Mouse (Mus musculus) neural tube, embryonic 11.5 days (tissue): ENCODE data around the gene Cdk13. TPM values are rescaled to one million over a fixed set of nuclear protein-coding genes. Genes with fewer than 3 reads are reported as not detected.

Experiments used
- ATAC-seq: fragments of 200-750 bp; cut with Nextera tagmentation; 2 replicates; pipeline ENCODE4 v1.8.0; 2017; ENCODE audit warnings: moderate number of reproducible peaks, mild to moderate bottlenecking, moderate TSS enrichment, moderate library complexity; ENCODE audit not compliant: insufficient read depth, low FRiP score, low TSS enrichment
- DNase-seq: peaks from one replicate; pipeline ENCODE4 v3.0.0-alpha.2; 2015; ENCODE audit warnings: low spot score
- H3K27ac ChIP-seq: fragments of 300-500 bp; sonication (generic); 2 replicates; pipeline ENCODE4 v1.5.1; 2014; ENCODE audit warnings: low read depth, mild to moderate bottlenecking, low read length
- H3K27me3 ChIP-seq: fragments of 300-500 bp; sonication (generic); 2 replicates; pipeline ENCODE4 v1.6.1; 2014; ENCODE audit warnings: mild to moderate bottlenecking, low read length, mixed read lengths; ENCODE audit not compliant: control insufficient read depth, insufficient read depth
- H3K36me3 ChIP-seq: fragments of 300-500 bp; sonication (generic); 2 replicates; pipeline ENCODE4 v1.6.1; 2014; ENCODE audit warnings: mild to moderate bottlenecking, low read length, moderate library complexity, mixed read lengths; ENCODE audit not compliant: control insufficient read depth, insufficient read depth
- H3K4me1 ChIP-seq: fragments of 300-500 bp; sonication (generic); 2 replicates; pipeline ENCODE4 v1.6.1; 2014; ENCODE audit warnings: low read length, mixed read lengths; ENCODE audit not compliant: control insufficient read depth, insufficient read depth
- H3K4me2 ChIP-seq: fragments of 300-500 bp; sonication (generic); 2 replicates; pipeline ENCODE4 v1.6.1; 2014; ENCODE audit warnings: low read depth, mild to moderate bottlenecking, moderate library complexity
- H3K4me3 ChIP-seq: fragments of 300-500 bp; sonication (generic); 2 replicates; pipeline ENCODE4 v1.5.1; 2014; ENCODE audit warnings: low read depth, low read length
- H3K9ac ChIP-seq: fragments of 300-500 bp; sonication (generic); 2 replicates; pipeline ENCODE4 v1.6.1; 2014; ENCODE audit warnings: mild to moderate bottlenecking, low read length
- H3K9me3 ChIP-seq: fragments of 300-500 bp; sonication (generic); 2 replicates; pipeline ENCODE4 v1.6.1; 2016; ENCODE audit warnings: low read length; ENCODE audit not compliant: control insufficient read depth
- WGBS: fragments of 180-500 bp; shearing (Covaris S2); extraction: QIAGEN DNeasy Blood & Tissue Kit; methylation state at CpG from one replicate; pipeline ENCODE4 v1.1.7; 2014; 5-methylcytosine and 5-hydroxymethylcytosine counted together
- polyA plus RNA-seq: library from polyadenylated mRNA; unstranded; fragments of >200 nt; fragmentation: Nextera tagmentation; extraction: Ambion mirVana; gene quantifications from 2 replicates; pipeline ENCODE4 v1.2.1, GENCODE M21; 2014

The Cdk13 gene
- polyA plus RNA-seq: 18.8 and 20.9 TPM in 2 replicates

DNA sequence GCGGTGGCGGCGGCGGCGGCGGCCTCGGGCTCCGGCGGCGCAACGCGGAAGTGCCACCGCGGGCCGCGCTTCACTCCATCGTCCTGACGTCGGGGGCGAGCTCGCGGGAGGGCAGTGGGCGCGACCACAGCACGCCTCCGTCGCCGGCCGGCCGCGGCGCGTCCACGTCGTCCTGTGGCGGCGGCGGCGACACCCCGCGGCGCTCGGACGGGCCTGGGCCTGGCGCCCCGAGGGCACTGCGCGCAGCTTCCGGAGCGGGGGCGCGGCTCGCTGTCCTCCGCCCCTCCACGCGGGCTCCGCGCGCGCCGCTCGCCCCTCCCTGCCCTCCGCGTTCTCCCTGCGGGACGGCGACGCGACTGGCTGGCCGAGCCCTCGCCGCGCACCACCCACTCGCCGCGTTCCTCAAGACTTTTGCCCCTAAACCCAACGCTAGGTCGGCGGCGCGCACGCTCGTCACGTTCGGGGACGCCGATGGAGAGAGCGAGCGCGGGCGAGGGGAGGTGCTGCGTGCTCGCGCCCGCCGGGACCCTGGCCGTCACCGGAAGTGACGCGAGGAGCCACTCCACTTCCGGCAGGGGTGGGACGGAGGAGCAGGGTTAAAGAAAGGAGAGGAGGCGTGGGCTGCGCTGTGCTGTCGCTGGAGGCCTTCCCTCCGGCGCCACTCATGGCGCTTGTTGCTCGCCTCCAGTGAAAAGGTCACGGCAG, at the start of gene Cdk13:
Gene Cdk13 (minus strand): TSS at position 189 of the 705 bp plus-strand sequence.
- Histone ChIP-seq H3K4me2 (peak within 1 kb of the TSS; percentile 69), H3K27me3 (no peaks in the 10 kb centered on the region), H3K36me3 (no peaks in the 10 kb centered on the region), H3K9me3 (no peaks in the 10 kb centered on the region), H3K4me1 (peaks cover 4% of the 10 kb centered on the region), H3K27ac (peak within 1 kb of the TSS; percentile 96), H3K9ac (peak within 1 kb of the TSS; percentile 94), H3K4me3 (peak within 1 kb of the TSS; percentile 99)
- ATAC-seq (peak; percentile 94), DNase-seq (peak; percentile 100)
- WGBS: under 1% methylated on average over 65 of the region's 110 CpGs

DNA sequence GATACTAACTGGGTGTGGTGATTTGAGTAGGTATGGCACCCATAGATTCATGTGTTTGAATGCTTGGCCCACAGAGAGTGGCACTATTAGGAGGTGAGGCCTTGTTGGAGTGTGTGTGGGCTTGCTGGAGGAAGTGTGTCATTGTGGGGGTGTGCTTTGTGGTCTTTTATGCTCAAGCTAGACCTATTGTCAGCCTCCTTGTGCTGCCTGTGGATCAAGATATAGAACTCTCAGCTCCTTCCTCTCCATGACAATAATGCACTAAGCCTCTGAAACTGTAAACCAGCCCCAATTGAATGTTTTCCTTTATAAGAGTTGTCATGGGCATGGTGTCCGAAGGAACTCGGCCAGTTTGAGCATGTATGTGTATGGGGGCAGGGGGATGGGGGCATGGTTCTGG, 38.4 kb upstream of the Cdk13 start:
- ATAC-seq: no peak
- DNase-seq: no peak
- 90% methylated on average over 2 of the region's 2 CpGs for WGBS
- Histone ChIP-seq H3K4me3 (no peak overlapping the region), H3K4me1 (no peaks in the 10 kb centered on the region), H3K9ac (no peak overlapping the region), H3K27me3 (no peaks in the 10 kb centered on the region), H3K27ac (no peak overlapping the region), H3K9me3 (no peaks in the 10 kb centered on the region), H3K36me3 (no peaks in the 10 kb centered on the region), H3K4me2 (no peak overlapping the region)

DNA sequence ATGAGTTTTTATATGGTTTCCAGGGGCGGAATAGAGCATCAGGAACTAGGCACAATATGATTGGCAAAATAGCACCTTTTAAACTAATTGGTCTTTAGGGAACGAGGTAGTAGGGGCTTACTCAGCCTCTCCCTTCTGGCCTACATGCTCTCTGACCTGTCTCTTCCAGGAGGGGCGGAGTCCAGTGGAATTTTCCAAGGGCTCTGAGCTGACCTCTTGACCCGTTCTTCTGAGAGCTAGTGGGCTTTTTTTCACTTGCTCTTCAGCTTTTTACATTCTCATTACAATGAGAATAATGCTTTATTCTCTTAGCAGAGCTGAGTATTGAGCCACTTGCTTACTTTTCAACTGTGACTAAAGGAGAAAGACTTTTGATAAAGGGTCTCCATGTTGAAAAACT, 37.9 kb upstream of the Cdk13 start:
- no peak for DNase-seq
- Histone ChIP-seq H3K27me3 (no peaks in the 10 kb centered on the region), H3K4me1 (no peaks in the 10 kb centered on the region), H3K9ac (no peak overlapping the region), H3K9me3 (no peaks in the 10 kb centered on the region), H3K4me2 (no peak overlapping the region), H3K27ac (no peak overlapping the region), H3K36me3 (no peaks in the 10 kb centered on the region), H3K4me3 (no peak overlapping the region)
- no peak for ATAC-seq
- 29% methylated on average over 4 of the region's 4 CpGs for WGBS

DNA sequence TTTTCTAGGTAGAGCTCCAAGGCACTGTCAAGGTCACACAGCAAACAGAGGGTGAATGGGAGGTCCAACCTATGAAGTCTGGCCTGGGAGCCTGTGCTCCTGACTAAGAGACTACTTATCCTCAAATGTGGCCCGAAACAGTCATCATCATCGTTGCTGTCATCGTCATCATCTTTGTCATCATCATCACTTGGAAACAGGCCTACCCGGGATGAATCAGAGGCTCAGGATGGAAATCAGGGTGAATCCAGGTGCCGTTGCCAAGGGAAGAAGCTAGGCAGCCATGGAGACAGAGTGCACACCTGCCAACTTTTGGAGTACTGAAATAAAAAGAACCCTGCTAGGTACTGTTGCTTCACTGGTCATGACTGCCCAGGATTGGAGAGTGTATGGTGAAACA, 34.2 kb upstream of the Cdk13 start:
- Histone ChIP-seq H3K9ac (no peak overlapping the region), H3K27ac (no peak overlapping the region), H3K36me3 (no peaks in the 10 kb centered on the region), H3K4me1 (no peaks in the 10 kb centered on the region), H3K9me3 (no peaks in the 10 kb centered on the region), H3K4me3 (no peak overlapping the region), H3K27me3 (no peaks in the 10 kb centered on the region), H3K4me2 (no peak overlapping the region)
- 87% methylated on average over 5 of the region's 5 CpGs for WGBS
- no peak for ATAC-seq
- no peak for DNase-seq

DNA sequence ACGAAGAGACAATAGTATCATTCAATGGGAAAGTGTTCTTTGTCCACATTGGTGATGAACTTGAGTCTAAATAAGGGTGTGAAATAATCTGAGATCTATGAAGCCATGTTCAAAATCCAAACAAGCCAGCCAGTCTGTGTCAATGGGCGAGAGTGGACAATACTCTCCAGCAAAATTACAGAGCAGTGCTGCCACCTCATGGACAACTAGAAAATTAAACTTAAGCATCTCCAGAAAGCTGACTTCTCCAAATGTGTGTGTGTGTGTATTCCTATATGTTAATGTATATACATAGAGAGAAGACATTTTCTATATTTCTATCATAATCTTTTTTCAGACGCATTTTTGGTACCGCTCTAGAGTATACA, 33.6 kb upstream of the Cdk13 start:
- Histone ChIP-seq H3K9ac (no peak overlapping the region), H3K27me3 (no peaks in the 10 kb centered on the region)
- WGBS: 37% methylated on average over 4 of the region's 4 CpGs

DNA sequence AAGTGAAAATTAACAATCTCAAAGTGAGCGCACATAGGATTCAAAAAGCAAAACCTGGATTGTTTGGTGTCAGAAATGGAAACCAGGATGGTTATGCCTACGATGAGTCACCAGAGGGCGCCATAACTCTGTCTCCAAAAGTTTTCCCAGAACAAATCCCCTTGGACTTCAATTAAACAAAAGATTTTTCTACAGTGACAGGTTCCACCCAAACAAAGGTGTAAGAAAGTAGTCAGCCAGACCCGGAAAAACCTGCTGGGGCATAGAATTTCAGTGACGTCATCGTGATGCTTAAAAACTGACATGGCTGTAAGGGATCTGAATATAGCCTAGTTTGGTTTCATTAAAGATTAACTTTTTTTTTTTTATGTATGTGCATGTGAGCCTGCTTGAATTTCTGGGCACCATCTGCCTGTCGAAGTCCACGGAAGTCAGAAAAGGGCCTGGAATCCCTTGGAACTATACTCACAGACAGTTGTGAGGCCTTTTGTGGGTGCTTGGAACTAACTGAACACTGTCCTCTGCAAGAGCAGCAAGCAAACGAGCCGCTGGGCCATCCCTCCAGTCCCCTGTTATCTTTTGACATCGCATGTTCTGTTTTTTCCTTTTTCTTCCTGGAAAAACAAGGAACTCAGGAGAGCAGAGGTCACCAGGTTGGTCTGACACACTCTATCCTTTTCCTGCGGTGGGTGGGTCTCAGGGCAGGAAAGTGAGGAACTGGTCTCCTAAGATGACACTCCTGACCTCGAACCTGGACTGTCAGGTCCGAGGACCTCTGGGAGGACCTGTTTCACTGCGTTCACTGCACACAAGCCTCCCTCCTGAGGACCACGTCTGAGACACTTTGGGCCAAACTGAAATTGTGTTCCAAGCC, 33.0 kb upstream of the Cdk13 start:
- DNase-seq (peak; percentile 52), ATAC-seq (peak; percentile 24; the same call in 1 of the 2 replicates)
- Histone ChIP-seq H3K9ac (no peak overlapping the region), H3K9me3 (no peaks in the 10 kb centered on the region), H3K27ac (no peak overlapping the region), H3K4me2 (no peak overlapping the region), H3K4me1 (no peaks in the 10 kb centered on the region), H3K27me3 (no peaks in the 10 kb centered on the region), H3K4me3 (no peak overlapping the region), H3K36me3 (no peaks in the 10 kb centered on the region)
- 49% methylated on average over 16 of the region's 16 CpGs for WGBS

More for the DNA sequence above, 33.6 kb upstream of the Cdk13 start:
- Histone ChIP-seq H3K4me2 (no peak overlapping the region), H3K36me3 (no peaks in the 10 kb centered on the region), H3K4me1 (no peaks in the 10 kb centered on the region), H3K9me3 (no peaks in the 10 kb centered on the region), H3K4me3 (no peak overlapping the region), H3K27ac (no peak overlapping the region)
- DNase-seq (peak; percentile 64), ATAC-seq (peak; percentile 66)

DNA sequence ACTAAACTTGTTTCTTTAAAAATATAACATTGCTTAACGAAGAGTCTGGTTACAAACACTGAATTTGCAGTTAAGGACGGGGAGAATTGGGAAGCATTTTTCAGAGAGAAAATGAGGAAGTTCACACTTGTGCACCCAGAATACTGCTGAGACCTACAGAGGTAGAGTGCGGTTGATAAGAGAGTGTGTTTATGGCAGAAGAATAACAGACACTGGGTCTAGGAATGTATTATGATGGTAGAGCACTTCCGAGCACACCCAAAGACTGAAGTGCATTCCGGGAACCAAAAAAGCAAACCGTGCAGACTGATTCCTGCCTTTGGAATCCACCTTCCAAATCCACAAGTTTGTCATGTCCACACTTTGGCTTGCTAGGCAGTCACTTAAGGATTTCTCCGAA, 31.9 kb upstream of the Cdk13 start:
- no peak overlapping the region for H3K4me3 ChIP-seq
- no peak overlapping the region for H3K4me2 ChIP-seq
- H3K27ac ChIP-seq: no peak overlapping the region
- no peaks in the 10 kb centered on the region for H3K27me3 ChIP-seq
- DNase-seq: no peak
- no peaks in the 10 kb centered on the region for H3K36me3 ChIP-seq
- 80% methylated on average over 7 of the region's 7 CpGs for WGBS
- no peak for ATAC-seq
- H3K4me1 ChIP-seq: no peaks in the 10 kb centered on the region
- no peaks in the 10 kb centered on the region for H3K9me3 ChIP-seq
- no peak overlapping the region for H3K9ac ChIP-seq

DNA sequence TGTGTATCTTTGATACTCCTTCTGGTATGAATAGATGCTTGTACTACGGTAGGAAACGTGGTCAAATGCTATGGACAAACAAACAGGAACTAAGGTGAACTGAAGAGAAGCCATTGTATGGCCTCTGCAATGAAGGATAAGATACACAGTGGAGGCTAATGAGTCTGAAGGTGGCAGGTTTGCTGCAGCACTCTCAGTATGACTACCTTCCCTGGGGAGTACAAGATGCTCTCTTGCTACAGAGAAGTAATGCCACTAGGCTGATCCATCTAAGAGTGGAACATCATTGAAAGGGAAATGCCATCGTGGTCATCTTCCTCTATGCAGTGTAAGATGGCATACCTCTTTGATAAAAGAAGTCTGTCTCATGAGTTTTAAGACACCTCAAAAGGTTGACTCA, 28.0 kb upstream of the Cdk13 start:
- 75% methylated on average over 3 of the region's 3 CpGs for WGBS
- Histone ChIP-seq H3K27me3 (no peaks in the 10 kb centered on the region), H3K9me3 (no peaks in the 10 kb centered on the region), H3K27ac (no peak overlapping the region), H3K4me1 (no peaks in the 10 kb centered on the region), H3K4me2 (no peak overlapping the region), H3K36me3 (no peaks in the 10 kb centered on the region), H3K4me3 (no peak overlapping the region), H3K9ac (no peak overlapping the region)
- DNase-seq (no peak), ATAC-seq (no peak)

DNA sequence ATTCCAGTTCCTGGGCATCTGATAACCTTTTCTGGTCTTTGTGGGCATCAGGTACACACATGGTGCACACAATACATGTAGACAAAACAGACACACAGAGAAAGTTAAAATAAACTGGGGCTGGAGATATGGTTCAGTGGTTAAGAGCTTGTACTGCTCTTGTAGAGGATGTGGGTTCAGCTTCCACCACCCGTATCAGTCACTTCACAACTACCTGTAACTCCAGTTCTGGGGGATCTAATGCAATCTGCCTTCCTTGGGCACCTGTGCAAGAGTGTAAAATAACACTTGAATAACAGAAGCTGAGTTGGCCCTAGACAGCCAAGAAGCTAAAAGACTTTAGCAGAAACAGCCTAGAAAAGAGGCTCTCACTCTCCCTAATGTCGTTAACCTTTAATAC, 12.3 kb upstream of the Cdk13 start:
- H3K36me3 ChIP-seq: no peaks in the 10 kb centered on the region
- H3K4me2 ChIP-seq: no peak overlapping the region
- ATAC-seq: no peak
- no peak overlapping the region for H3K27ac ChIP-seq
- no peak for DNase-seq
- no peaks in the 10 kb centered on the region for H3K27me3 ChIP-seq
- H3K4me3 ChIP-seq: no peak overlapping the region
- H3K9ac ChIP-seq: no peak overlapping the region
- no peaks in the 10 kb centered on the region for H3K4me1 ChIP-seq
- WGBS: 87% methylated on average over 2 of the region's 2 CpGs
- H3K9me3 ChIP-seq: no peaks in the 10 kb centered on the region
